Mouse (Mus musculus): ENCODE data around the gene Gm1043.

Gene Gm1043

DNA sequence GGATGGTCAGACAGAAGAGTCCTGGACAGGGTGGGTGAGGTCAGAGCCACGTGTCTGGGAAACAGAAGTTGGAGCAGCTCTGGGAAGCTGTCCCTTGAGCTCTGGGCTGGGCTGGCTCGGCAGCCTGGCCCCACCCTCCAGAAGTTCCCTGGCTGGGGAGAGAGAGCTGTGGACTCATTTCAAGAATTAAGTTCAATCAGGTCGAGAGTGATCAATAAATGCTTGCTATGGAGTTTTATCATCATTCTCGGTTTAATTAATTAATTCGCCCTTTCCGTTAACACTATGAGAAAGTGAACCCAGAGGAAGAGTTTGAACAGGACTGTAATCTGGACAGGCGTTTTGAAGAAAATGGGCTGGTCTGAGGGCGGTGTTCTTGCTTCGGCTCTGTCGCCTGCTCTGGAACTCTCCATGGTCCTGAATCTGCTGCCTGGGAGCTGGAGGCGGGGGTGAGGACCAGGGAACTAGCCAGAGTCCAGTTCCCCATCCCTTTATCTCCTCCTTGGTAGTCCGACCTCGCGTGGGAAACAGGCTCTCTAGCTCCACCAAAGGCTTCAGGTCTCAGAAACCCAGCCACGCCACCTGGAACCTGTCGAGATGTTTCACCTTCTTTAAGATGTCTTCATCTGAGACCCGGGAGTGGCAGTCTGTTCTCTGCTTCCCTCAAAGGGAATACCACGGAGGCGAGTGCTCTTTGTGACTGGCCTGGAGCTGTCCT lies 158.2 kb downstream of the Gm1043 start:
- peak; percentile 28 for DNase-seq (ENCODE audit: low spot score)

DNA sequence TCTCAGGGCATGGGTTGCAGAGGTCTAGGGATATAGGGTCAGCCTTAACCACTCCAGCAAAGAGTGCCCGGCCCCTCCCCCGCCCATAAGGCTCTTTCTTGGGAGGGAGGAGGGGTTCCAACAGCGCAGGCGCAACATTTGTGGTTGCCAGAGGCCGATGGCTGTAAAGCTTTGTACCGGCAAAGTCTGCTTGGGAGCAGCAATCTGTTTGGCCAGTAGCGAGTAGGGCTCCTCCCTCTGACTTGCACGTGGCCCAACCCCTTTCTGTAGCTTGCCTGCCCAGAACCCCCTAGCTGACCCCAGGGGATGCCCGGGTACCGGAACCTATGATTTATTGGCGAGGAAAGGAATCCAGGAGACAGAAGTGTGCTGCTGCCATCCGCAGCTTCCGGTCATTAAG lies 159.0 kb downstream of the Gm1043 start:
- DNase-seq (ENCODE audit: low spot score), result no peak

DNA sequence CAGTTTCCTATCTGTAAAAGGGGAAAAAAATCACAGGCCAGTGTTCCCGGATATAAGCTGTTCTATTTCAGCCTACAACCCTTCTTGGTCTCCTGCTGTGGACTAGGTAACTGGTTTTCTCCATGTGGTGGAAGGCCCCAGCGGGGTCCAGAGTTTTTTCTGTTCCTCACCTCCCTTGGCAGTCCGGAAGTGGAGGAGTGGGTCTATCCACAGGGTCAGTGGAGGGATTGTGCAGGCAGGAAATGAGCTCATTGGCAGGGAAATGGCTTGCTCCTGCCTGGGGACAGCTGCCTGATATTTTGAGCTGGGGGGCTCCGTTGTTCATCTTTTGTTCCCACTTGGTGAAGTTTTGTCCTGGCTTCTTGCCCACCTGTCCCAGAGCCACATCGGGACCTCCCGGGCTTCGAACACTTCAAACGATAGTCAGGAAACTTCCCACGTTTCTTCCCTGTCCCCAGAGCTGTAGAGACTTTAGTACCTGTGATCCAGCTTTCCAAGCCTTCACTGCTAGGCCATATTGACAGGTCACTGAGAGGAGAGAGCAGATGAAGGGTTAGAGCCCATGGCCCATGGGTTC lies 159.6 kb downstream of the Gm1043 start:
- DNase-seq (ENCODE audit: low spot score), result no peak

DNA sequence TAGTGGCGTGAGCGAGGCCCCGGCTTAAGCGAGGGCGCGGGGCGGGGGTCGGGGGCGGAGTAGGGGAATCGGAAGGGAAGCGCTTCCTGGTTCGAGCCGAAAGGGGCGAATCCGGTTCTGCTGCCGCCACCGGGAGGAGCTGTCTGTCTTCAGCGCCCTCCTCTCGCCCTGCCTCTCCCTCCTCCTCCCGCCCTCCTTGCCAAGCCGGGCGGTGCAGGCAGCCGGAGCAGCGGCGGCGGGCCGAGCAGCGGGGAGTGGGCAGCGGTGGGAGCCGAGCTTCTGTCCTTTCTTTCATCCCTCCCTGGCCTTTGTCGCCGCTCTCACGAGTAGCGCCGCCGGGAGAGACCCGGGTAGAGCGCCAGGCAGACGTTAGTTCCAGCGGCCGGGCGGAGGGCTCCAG lies 160.5 kb downstream of the Gm1043 start:
- no peak for DNase-seq (ENCODE audit: low spot score)

DNA sequence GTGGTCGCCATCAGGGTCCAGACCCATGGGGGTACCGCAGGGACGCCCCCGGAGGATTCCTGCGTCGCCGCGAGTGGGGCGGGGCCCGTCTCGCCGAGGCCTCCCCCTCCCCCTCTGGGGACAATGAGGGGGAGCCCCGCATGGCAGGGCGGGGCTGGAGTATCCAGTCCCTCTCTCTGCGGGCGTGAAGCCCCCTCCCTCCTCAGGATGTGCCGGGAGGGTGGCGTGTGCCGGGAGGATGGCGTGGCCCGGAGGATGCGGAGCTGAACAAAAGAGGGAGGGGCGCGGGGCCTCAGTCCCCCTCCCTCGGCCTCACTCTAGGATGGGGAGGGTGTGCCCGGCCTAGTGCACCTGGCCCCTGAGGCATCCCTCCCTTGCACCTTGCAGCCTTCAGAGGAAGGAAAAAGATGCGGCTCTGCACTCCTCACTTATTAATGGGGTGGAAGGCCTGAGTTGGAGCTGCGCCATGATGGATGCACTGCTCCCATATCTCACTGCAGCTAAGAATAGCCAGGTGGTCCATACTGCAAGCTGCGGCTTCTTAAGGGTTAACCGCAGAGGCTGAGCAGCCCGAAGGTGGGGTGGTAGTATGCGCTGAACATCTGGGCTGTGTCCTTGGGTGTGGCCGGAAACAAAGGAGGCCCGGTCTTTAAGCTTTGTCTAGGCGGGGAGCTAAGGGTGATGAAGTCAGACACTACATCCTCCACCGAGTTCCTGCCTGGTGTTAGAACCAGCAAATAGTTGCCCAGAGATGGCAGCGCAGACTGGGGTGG lies 161.2 kb downstream of the Gm1043 start:
- DNase-seq (ENCODE audit: low spot score), result peak; percentile 12

DNA sequence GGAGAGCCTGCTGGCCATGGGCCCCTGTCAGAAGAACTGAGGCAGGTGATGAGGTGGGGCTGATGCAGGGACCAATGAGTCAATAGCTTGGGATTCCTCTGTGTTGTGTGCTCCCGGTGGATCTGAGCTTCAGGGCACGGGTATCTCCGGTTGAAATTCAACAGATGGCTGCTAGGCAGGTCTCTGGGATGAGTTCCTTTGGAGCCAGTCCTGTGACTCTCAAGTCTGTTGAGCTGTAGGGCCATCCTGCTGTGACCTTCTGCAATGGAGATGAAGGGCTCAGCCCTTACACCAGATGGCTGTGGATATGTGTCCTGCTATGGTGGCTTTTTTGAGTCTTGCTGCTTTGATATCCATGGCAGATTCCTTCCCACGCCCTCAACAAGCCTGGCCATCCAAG lies 162.3 kb downstream of the Gm1043 start:
- DNase-seq (ENCODE audit: low spot score), result no peak

DNA sequence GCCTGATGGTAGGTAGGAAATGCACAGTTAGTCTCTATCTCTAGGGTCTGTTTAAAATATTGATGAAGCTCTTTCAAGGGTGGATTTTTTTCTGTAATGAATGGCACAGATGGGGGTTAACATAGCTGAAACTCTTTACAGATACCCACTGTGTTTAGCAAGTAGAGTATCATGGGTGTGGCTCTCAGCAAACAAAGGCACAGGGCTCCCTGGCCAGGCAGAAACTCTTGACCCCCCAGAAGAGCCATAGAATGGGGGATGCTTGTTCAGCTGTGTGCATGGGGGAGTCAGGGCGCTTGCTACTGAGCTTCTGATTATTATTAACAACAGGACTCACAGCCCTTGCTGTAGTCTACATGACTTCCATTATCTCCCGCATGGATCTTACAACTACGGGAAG lies 163.7 kb downstream of the Gm1043 start:
- no peak for DNase-seq (ENCODE audit: low spot score)

DNA sequence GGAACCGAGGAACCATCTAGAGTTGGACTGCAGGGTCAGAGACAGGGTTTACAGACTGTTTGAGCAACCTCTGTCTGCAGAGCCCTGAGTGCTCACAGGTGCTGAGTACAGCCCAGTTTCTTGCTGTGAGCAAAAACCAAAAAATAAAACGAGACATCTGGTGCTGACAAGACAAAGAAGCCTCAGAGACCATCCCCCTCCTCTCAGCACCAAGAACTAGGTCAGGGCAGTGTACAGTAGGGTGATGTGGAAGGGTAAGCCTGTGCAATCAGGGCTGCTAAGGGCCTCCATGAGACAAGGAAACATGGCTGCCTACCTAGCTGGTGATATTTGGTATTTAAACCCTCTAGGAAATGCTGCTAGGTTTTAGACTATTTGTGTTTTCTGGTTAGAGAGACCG lies 166.4 kb downstream of the Gm1043 start:
- DNase-seq (ENCODE audit: low spot score), result no peak

DNA sequence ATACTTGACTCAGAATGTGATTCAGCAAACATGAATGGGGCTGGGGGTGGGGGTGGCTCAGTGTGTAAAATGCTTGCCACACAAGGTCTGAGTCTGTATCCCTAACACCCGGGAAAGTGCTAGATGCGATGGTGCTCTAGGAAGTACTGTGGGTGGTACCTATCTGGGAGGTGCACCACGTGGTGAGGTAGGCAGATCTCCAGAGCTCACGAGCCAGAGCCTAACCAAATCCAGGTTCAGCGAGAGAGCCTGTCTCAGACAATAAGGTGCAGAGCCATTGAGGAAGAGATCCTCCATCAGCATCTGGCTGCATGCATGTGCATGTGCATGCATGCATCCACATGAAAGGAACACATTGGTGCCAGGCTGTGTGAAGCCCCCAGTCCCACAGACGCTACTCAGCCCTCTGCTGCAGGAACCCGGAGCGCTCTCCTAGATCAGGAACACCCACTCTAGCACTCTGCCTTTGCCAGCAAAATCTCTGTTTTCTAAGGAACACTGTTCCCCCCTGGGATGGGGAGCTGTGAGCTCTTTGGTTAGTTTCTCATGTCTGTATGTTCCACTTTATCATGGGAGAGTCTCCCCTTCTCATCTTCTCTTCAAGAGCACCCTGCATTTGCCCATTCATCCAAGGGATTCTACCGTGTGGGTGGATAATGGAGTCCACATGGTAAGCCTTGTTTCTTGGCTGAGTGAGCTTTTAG lies 167.1 kb downstream of the Gm1043 start:
- DNase-seq (ENCODE audit: low spot score), result no peak

DNA sequence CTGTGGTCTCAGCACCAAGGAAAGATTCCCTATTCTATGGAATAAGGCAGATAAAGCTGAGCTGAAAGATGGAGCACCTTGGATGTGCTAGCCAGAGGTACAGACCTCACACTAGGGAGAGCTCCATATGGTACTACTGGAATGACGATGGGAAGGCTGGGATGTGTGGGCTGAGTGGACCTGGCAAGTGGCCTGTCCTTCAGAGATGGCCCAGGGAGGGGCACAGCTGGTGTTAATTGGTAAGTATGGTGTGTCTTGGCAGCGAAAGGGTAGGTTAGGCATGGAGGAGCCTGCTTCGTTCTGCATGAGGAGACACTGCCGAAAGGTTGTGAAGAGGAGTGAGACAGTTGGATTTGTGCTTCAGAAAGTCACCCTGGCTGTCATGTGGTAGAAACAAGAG lies 169.4 kb downstream of the Gm1043 start:
- DNase-seq (ENCODE audit: low spot score), result no peak

DNA sequence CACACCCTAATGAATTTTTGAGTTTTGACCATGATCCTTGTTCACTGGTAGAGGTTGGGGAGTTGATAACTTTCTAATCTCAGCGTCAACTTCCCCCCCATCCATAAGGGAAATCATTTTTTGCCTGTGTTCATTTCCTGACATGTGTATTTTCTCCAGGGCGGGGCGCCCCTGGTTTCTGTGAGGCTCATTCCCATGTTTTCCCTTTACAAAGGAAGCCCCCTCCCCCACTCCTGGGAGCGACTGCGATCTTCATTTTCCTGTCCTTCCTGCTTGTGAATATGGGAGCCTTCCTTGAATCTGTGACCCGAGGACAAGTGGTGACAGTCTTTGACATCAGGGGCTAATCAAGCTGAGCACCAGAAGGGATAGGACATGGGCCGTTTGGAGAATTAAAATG lies 171.7 kb downstream of the Gm1043 start:
- no peak for DNase-seq (ENCODE audit: low spot score)

DNA sequence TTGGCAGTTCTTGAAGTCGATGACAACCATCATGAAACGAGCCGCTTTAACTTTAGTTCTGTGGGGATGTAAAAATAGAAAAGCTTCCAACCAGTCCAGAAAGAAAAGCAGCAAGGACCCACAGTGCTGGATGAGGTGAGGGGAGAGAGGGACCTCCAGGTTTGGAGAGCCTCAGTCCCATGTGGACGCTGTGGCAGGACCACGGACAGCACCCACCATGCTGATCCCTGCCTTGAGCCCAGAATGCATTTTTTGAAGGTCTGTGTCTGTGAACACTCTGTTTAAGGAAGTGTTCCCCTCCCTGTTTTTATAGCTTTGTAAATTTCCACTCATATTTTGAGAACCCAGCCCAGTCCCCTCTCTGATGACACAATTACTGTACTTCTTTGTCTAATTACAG lies 172.1 kb downstream of the Gm1043 start:
- DNase-seq (ENCODE audit: low spot score), result no peak

DNA sequence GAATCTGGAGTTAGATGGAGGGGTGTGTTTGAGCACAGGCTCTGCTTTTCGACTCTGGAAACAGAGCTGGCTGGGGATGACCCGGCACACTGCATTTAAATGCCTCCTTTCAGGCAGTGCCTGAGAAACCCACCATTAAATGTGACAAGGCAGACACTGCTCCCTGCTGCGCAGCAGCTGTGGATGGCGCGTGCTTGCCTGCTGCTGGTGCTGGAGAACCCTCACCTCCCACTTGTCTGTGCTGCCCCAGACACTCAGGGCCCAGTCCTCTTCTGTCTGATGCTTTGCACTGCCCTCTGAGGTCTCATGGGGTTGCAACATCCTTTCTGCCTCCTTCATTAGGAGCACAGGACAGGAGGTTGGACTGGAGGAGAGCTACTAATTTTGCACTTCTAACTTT lies 176.6 kb downstream of the Gm1043 start:
- no peak for DNase-seq (ENCODE audit: low spot score)

DNA sequence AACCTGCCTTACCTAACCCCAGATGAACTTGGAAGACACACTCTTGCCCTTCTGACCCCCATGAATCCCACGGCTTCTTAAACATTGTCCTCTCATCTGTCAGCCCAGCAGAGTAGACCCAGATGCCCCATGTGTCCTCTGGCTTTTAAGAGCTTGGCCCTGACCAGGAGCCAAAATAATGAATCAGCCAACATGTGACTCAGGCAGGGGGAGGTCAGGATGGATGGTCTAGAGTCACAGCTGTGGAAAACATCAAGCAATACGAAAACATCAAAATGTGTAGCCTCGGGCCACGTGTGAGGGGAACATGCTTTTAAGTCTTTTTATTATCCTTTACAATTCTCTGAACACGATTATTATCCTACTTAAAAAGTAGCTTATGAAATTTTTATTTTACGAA lies 178.6 kb downstream of the Gm1043 start:
- no peak for DNase-seq (ENCODE audit: low spot score)

All from lung, postnatal 25 days (tissue).